Mouse (Mus musculus): ENCODE measurements around the gene Gm14391. TPM values are rescaled to one million over a fixed set of nuclear protein-coding genes. Genes with fewer than 3 reads are reported as not detected.
"Not testable (repeated sequence)": the region's sequence is repeated elsewhere in the genome, so short reads cannot be mapped to it uniquely, and the experiment has no call there.

Gm14391 gene
- total RNA-seq (2021): 10 to 100 TPM; 51.7 to 58.7 TPM
- long read RNA-seq, experiment 1, transcript Gm14391-204 (5 exons, 1,854 nt): major isoform, 14 of 31 reads
- long read RNA-seq, experiment 1, transcript Gm14391-202 (4 exons, 965 nt): minor isoform, 11 of 31 reads
- long read RNA-seq, experiment 1, partial matches to known transcripts: 2 of 31 reads
- long read RNA-seq, experiment 1, other reads (novel, unspliced or antisense): 4 of 31 reads
- long read RNA-seq, experiment 2, transcript Gm14391-202 (4 exons, 965 nt): major isoform, 12 of 18 reads
- long read RNA-seq, experiment 2, partial matches to known transcripts: 0 of 18 reads
- long read RNA-seq, experiment 2, other reads (novel, unspliced or antisense): 2 of 18 reads

DNA sequence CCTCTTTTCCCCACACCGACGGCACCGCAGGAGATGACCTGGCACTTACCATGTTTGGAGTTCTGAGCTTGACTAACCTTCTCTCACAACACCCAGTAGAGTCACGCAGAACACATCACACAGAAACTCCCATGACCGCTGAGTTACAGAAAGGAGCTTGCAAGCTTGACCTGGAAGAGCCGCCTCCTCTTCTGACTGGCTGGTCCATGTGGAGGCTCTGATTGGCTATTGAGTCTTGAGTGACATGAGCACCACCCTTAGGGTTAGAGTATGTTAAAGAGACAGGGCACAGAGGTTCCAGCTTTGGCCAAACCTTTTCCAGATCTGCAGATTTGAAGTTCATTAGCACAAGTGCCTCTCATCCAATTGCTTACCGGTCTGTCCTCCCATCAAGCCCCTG, at the start of gene Gm14391:
Gene Gm14391 (minus strand): TSS at position 186 of the 400 bp plus-strand sequence.
- DNase-seq (ENCODE audit: low spot score): not testable (repeated sequence)

DNA sequence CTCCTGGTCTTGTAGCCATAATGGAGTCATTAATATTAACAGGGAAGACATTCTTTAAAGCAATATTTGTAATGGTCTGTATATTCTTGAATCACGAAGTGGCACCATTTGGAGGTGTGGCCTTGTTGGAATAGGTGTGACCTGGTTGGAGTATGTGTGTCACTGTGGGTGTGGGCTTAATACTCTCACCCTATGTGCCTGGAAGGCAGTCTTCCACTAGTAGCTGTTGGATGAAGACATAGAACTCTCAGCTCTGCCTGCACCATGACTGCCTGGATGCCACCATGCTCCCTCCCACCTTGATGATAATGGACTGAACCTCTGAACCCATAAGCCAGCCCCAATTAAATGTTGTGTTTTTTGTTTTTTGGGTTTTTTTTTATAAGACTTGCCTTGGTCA, 27.7 kb downstream of the Gm14391 start:
- DNase-seq (ENCODE audit: low spot score): not testable (repeated sequence)

DNA sequence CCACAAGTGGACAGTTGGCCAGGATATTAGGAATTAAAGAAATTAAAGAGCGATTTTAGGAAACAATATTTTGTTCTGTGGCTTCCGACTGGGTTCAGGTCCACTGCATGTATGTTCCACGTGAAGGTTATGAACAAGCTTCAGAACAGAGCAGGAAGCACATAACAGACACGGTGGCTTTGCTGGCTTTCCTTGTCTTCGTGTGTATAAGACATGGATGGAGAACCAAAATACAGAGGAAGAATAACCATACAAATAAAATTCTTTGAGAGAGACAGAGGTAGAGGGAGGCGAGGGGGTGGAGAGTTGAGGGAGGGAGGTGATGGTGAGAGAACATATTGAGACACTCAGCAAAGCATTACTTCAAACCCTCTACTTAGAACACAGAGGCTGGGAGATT, 30.4 kb downstream of the Gm14391 start:
- DNase-seq (ENCODE audit: low spot score): no peak

DNA sequence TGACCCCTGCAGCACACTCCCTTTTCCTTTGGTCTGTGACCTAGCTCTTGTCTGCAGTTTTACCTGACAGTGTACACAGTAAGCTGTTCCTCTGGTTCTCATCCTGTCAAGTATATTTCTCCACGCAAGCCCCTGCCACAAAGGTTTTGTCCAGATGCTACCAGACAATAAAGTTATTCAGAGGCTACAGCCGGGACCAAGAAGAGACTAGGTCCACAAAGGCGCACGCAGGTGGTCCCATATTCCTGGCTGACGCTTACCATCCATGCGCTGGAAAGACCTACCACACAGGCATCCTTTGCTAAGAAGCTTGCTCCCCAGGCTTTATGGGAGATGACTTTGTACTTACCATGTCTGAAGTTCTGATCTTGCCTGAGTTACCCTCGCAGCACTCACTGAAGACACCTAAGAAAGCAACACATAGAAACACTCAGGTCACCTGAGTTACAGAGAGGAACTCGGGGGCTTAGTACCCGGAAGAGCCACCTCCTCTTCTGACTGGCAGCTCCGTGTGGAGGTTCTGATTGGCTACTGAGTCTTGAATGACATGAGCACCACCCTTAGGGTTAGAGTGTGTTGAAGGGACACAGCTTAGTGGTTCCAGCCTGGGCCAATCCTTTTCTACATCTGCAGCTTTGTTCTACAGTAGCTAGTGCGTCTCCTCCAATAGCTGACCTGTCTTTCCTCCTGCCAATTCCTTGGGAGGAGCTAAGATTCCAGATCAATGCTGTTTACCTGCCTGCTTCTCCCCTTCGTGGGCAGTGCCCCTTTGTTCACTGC, 31.1 kb downstream of the Gm14391 start, which contains the start of gene Gm14443:
Gene Gm14443 (minus strand): TSS at position 471 of the 780 bp plus-strand sequence.
- DNase-seq (ENCODE audit: low spot score): not testable (repeated sequence)

DNA sequence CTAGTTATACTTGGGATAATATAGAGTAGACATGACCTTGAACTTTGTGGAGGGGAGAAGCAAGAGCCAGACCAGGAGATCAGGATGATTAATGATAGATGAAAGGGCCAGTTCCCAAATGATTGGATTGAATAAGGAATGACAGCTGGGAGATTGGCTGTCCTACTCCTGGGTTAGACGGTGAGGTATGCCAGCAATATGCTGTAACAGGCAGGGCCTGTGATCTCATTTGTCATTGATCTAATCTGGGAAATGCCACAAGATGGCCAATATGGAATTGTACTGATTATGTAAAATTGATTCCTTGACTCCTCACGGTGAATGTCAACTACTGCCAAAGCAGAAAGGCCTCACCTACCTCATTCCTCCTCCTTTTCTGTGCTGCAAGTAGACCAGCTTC, 32.7 kb downstream of the Gm14391 start:
- not testable (repeated sequence) for DNase-seq (ENCODE audit: low spot score)

DNA sequence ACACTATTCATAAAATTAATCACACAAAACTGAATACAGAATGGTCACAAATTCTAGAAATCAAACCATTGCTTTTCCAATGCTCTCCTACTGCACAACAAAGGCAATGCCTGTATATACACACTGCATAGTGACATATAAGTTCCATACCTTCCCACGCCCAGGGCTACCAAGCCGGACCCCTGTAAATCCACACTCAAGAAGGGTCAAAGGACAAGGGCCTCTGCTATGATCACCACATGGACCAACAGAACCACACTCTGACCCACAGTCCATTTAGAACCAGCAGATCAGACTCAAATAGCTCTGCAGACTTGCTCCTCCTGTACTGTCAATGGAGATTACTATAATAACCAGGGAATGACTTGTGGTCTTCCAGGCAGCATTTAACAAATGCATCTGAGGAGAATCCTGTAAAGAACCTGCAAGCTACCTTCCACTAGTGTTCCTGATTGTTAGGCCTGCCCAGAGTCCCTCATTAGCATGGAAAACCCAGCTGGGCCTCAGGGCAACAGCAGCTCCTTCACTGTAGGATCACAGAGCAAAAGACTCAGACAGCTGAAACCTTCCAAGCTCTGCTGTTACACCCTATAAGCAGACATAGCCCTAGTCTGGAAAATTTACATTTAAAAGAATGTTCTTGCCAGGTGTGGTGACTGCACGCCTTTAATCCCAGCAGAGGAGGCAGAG, 33.7 kb downstream of the Gm14391 start:
- DNase-seq (ENCODE audit: low spot score): not testable (repeated sequence)

DNA sequence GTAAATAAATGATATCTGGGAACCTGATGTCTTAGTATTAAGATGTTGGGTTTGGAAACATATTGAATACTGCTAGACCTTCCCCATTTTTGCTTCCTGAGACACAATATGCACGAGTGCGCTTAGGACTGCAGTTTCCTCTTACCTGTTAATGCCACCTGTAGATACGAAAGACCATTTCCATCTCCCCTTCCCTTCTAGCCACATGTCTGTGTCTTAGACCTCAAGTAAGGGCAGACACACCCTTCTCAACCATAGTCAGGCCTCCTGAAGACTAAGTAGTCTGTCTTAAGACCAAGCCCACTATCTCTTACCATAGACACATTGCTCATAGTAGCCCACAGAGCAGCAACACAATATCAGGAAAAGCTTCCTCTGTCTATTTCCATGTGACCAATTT, 34.6 kb downstream of the Gm14391 start:
- DNase-seq (ENCODE audit: low spot score): no peak

DNA sequence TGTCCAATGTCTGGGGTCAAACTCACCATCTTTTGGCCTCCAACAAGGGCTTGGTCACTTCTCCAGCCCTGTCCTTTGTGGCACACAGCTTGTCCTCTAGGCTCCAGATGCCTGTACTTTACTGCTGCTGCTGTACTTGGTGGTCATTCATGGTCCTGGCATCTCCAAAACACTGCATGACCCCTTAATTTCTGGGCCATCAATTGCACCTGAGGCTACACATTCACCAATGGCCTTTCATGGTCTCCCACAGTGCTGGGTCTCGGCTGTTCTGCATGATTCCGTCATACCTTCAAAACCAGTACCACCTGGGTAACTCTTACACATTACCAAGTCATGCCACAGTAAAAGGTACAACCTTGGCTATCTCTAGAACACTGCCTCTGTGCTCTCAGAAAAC, 39.8 kb downstream of the Gm14391 start:
- DNase-seq (ENCODE audit: low spot score): not testable (repeated sequence)

DNA sequence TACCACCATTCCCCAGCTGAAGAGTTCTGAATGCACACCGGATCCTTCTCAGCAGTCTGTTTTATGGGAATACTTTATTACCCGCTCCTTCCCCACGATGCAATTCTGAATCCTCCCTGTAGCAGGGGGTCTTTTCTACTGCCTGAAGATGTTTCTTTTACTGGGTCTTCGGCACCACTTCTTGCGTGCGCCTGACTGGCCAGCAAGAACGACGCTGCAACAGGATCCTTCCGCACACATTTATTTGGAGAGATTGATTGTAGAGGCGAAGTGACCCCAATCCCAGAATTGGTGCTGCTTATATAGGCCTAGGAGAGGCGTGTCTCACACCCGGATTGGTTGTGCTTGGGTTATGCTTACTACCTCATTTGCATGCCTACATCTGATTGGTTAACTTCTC, 41.6 kb downstream of the Gm14391 start:
- DNase-seq (ENCODE audit: low spot score): not testable (repeated sequence)

DNA sequence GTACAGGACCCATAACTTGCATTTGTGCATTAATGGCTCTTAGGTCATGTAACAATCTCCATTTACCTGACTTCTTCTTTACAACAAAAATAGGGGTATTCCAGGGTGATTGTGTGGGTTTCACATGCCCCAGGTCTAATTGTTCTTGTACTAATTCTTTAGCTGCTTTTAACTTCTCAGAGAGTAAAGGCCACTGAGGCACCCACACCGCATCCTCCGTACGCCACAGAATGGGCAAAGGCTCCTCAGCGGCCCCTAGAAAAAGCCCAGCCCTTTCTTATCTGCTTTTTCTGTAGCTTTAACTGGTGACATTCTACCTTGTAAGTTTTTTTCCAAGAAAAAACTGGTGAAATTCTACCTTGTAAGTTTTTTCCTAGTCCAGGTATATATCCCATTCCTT, 45.3 kb downstream of the Gm14391 start:
- DNase-seq (ENCODE audit: low spot score): not testable (repeated sequence)

DNA sequence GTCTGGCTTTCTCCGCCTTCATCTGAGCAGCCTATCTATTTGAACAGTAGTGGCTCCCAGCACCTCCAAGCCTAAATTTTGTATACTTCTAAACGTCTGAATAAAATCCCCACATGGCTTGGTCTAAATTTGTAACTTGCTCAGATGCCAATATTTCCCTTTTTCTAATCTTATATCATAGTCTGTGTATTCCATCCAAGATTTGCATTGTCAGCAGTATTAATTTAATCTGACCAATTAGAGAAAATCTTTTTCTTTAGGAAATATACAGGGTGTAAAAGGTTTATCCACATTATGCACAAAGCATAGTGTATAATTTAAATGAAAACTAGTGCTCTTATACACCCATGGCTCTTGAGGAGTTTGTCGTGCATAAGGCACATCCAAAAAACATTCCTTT, 48.1 kb downstream of the Gm14391 start:
- DNase-seq (ENCODE audit: low spot score): no peak

DNA sequence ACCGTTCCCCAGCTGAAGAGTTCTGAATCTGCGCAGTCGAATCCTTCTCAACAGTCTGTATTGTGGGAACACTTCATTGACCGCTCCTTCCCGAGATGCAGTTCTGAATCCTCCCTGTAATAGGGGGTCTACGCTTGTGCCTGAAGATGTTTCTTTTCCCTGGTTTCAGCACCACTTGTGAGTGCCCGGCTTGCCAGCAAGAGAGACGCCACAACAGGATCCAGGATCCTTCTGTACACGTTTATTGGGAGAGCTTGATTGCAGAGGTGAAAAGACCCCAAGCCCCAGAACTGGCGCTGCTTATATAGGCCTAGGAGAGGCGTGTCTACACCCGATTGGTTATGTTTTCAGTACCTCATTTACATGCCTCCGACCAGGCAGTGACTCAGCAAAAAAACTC, 50.0 kb downstream of the Gm14391 start:
- no peak for DNase-seq (ENCODE audit: low spot score)

DNA sequence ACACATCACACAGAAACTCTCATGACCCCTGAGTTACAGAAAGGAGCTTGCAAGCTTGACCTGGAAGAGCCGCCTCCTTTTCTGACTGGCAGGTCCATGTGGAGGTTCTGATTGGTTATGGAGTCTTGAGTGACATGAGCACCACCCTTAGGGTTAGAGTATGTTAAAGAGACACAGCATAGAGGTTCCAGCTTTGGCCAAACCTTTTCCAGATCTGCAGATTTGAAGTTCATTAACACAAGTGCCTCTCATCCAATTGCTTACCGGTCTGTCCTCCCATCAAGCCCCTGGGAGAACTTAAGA, 64.8 kb downstream of the Gm14391 start, which contains the start of gene Gm14399:
Gene Gm14399 (minus strand): TSS at position 20 of the 303 bp plus-strand sequence.
- not testable (repeated sequence) for DNase-seq (ENCODE audit: low spot score)

DNA sequence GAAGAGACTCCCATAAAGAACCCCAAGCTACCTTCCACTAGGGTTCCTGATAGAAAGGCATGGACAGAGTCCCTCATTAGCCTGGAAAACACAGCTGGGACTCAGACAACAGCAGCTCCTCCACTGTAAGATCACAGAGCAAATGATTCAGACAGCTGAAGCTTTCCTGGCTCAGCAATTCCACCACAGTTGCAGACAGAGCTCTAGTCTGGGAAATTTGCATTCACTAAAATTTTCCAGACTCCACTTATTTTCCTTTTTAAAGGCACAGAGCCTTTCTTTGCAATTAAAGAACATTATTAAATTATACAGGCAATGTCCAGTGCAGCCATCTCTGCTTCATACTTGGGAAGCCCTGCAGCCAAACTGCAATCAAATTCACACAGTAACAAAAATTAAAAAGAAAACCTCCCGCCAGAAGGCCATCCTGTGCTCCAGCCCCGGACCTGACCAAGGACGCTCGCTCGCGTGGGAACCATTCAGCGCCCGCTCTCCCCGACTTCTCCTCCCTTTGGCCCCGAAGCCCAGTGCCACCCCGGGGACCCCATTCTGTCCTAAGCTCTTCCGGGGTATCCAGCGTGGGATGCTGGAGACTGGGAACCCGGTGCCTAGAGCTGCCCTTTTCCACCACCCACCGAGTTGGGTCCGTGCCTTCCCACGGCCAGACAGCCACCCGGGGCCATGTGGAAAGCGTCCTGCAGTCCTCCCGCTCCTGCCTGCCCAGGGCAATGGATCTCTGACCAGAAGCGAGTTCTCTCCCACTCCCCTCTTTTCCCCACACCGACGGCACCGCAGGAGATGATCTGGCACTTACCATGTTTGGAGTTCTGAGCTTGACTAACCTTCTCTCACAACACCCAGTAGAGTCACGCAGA, 65.4 kb downstream of the Gm14391 start:
- not testable (repeated sequence) for DNase-seq (ENCODE audit: low spot score)

Other genes with a start within 250 kb of the Gm14391 start
- gene Gm14444, start 196.7 kb downstream of the Gm14391 start, total RNA-seq (2021): under 1 TPM in 1 of 2 experiments, not detected in 1; 0.33 TPM
- gene Gm14393, start 139.1 kb downstream of the Gm14391 start, total RNA-seq (2021): not detected
- gene Gm14399, start 64.9 kb downstream of the Gm14391 start, total RNA-seq (2021): 1 to 10 TPM; 6.4 to 8.1 TPM
- gene Gm14443, start 31.0 kb downstream of the Gm14391 start, total RNA-seq (2021): under 1 TPM; 0.28 to 0.78 TPM
- gene Gm14440, start 68.2 kb upstream of the Gm14391 start, total RNA-seq (2021): 1 to 10 TPM; 6.4 to 6.5 TPM
- 10 to 100 TPM; 37.4 to 43.7 TPM for gene Gm4631, start 131.3 kb upstream of the Gm14391 start, total RNA-seq (2021)
- gene Zfp968, start 165.5 kb upstream of the Gm14391 start, total RNA-seq (2021): 1 to 10 TPM; 5.5 to 6.6 TPM
- gene Gm4724, start 228.9 kb upstream of the Gm14391 start, total RNA-seq (2021): 1 to 10 TPM; 2.2 to 4.6 TPM